Mouse (Mus musculus) urinary bladder, adult 2 months (tissue): ENCODE results near the gene Abl1. TPM values are rescaled to one million over a fixed set of nuclear protein-coding genes. Genes with fewer than 3 reads are reported as not detected.

Source experiments
- DNase-seq: peaks from one replicate; pipeline ENCODE4 v3.0.0; 2022; ENCODE audit warnings: low spot score
- polyA plus RNA-seq: library from polyadenylated mRNA; depleted of rRNA; stranded (reverse); fragments of >200 nt; gene quantifications from 2 replicates; pipeline ENCODE4 v1.2.3, GENCODE M21; 2012

Abl1 gene
- polyA plus RNA-seq, 1 experiment = 62.8 TPM

- DNase-seq = no peak
Observed at GRCm38 (mm10) chr2:31689045-31689444, 869 bp downstream of the Abl1 start.

GRCm38 (mm10) chr2:31690063-31690462 lies 1.9 kb downstream of the Abl1 start:
- no peak for DNase-seq

- DNase-seq = no peak
Observed at GRCm38 (mm10) chr2:31698209-31698608, 10.0 kb downstream of the Abl1 start.

DNA sequence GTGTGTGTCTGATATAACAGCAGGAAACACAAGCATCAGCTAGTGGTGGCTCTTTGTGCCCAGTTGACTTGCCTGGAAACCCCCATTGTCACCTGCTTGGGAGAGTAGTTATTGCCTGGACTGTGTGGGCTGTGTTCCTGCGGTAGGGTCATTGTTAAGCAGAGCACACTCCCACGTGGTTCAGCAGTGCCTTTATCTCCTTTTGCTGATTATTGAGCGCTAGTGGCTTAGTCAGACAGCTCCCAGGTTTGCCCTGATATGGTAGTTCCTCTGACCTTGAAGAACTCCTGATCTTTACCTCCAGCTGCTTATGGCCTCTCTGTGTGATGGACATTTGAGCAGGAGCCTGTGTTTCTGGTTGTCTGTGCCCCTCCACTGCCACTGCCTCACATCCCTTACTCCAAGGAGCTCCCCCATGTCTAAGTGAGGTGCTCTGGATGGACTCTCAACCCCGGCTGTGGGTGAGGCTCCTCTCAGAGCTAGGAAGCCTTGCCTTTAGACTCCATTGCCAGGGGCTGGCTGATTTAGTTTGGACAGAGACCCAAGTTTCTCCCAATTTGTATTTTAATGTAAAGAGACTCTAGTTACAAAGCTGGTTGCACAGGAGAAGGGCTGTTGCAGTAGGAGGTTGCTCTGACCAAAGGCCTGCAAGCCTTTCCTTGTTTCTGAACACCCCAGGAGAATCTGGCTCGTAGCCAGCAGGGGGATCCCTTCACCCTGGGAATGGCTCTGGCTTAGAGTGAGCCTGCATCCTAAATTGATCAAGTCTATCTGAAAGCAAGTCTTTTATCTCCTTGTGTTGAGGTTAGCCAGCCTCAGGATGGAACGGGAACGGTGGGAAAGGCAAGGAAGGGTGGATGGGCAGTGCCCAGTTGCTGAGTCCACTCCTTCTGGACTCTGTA lies 12.6 kb downstream of the Abl1 start:
- no peak for DNase-seq

DNA sequence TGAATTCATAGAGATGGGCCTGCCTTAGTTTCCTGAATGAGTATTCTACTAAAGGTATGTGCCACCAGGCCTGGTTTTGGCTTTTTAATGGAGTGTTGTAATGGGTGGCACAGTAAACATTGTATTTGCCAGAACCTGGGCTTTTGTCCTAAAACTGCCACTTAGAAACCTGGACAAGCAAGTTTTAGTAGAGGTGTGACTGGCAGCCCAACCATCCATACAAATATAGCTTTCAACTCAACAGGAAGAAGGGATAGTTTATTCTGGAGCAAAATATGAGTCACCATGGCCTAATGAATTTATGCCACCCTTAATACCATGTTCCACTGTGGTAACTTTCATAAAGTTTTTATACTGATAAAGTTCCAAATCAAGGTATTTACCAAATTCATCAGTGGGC lies 15.1 kb downstream of the Abl1 start:
- DNase-seq = no peak

GRCm38 (mm10) chr2:31705914-31706313 lies 17.7 kb downstream of the Abl1 start:
- DNase-seq = no peak

DNA sequence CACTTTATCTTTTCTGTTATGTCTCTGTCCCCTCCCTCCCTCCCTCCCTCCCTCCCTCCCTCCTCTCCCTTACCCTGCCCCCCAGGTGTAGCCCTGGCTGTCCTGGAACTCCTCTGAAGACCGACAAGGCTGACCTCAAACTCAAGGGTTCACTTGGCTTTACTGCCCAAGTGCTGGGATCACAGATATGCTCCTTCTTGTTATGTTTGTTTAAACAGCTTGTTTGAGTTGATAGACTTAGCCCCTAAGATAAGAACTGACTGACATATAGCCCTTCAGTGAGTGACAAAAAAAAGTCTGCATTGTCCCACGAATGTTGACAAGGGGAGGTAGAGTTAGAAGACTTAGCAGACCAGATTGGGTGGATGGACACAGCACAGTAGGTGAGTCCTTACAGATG lies 18.4 kb downstream of the Abl1 start:
- DNase-seq = no peak

DNA sequence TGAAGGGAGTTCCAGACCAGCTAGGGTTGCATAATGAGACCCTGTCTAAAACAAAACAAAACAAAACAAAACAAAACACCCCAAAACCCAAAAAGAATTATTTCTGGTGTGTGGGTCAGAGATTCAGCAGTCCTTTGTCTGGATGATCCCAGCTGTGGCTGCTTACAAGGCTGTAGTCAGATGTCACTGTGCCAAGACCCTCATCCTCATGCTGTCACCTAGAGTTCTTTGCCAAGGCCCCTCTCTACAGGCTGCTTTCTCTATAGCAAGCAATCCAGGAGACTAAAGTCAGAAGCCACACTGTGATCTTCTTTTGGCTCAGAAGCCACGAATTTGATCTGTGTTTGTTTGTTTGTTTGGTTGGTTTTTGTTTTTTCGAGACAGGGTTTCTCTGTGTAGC lies 24.5 kb downstream of the Abl1 start:
- DNase-seq = no peak

DNA sequence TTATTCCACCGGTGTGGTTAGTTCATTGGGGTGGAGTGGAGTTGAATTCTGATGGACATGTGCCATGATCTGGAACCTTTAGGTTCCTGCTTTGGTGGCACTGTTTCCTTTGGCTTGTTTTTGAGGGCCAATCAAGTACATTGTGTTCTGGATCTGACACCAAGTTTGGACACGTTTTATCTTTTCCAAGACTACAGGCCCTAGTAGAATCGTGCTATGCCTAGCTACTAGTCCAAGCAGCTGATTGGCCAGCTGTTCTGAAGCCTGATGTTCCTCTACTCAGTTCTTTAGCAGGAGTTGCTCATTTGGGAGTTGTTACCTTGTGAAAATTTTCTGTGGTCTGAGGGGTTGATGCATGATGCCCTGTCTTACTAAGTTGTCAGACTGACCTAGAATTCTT lies 25.6 kb downstream of the Abl1 start:
- no peak for DNase-seq

- no peak for DNase-seq
Observed at GRCm38 (mm10) chr2:31714780-31715179, 26.6 kb downstream of the Abl1 start.

GRCm38 (mm10) chr2:31715985-31716384 lies 27.8 kb downstream of the Abl1 start:
- no peak for DNase-seq

GRCm38 (mm10) chr2:31719202-31719880 lies 31.2 kb downstream of the Abl1 start:
- DNase-seq = no peak

DNA sequence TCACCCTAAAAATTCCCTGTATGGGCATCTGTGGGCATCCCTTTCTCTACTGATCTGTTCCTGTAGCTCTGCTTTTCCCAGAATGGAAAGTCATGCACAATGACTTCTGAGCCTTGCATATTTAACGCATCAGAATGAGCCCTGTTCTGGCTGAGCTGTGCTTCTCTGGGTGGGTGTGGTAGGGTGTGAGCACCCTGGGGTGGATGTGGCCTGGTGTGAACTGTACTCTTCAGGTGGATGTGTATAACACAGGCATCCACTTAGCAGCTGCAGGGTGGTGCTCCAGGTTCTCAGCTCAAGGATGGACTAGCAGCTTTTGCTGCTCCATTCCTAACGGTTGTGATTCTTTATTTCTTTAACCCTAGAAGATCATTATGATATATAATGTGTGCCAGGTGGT lies 31.8 kb downstream of the Abl1 start:
- DNase-seq = no peak

DNA sequence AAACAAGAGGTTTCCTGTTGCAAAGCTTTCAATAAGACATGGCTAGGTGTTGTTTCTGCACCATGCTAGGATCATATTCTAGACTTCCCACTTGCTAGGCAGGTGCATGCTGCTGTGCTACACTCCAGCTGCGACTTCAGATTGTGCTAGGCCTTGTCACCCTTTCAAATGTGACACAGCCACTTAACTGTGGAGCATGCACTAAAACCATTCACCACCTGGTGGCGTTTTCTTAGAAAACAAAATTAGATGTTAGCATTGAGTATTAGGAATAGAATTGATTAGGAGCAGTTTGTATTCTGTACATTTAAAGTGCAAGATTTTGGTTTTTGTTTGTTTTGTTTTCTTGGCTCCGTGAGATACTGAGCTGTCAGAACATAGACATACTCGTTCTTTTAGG lies 32.6 kb downstream of the Abl1 start:
- no peak for DNase-seq

- DNase-seq = no peak
Observed at GRCm38 (mm10) chr2:31724730-31725490, 36.7 kb downstream of the Abl1 start.

GRCm38 (mm10) chr2:31727576-31728277 lies 39.6 kb downstream of the Abl1 start:
- DNase-seq = no peak

DNA sequence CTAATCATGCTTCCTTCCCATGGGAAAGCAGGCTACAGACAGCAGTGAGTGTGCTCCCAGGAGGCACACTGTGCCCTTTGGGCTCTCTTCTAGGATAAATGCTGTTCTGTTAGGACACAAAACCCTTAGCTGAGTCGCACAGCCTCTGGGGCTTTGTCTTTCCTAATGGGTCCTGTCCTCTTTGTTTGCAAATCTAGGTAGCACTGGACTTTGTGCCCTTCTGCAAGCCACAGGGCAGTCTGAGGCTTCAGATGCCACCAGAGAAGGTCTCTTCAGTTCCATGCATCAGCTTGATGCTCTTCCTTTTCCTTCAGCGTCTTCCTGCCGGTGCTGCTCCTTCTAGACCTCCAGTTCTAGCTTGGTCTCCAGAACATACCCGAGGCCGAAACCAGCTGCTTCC lies 42.5 kb downstream of the Abl1 start:
- no peak for DNase-seq

DNA sequence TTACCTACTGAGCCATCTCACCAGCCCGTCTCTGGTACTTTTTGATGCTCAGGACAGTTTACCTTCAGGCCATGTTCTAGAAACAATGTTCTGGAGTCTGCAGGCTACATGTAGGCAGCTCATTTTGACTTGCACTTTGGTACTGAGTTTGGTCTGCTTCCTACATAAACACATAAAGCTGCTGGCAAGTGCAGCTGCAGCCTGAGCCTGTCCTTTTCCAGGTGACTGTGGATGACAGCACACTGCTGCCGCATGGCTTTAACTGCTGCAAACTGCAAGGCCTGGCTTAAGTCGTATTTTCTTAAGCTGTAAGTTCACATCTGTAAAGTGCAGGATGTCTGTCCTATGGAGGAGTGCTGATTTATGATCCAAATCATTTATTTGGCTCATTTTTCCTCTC lies 44.3 kb downstream of the Abl1 start:
- no peak for DNase-seq

- DNase-seq = no peak
Observed at GRCm38 (mm10) chr2:31733558-31733957, 45.4 kb downstream of the Abl1 start.

- DNase-seq = no peak
Observed at GRCm38 (mm10) chr2:31739041-31739440, 50.9 kb downstream of the Abl1 start.

DNA sequence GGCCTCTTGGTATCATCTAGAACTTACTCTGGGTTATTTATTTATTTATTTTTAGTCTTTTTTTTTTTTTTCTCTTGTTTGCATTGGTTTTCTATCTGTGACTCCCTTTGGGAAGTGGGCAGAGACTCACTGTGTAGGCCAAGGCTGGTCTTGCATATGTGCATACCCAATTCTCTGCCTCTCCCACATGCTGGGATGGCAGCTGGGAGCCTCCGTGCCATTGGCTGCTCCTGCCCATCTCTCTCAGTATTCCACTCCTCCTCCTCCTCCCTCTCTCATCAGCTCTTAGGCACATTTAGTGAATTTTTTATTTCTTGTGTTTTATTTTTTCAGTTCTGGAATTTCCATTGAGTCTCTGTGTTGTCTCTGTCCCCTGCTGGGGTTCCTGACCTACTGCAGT lies 53.6 kb downstream of the Abl1 start:
- DNase-seq = no peak

GRCm38 (mm10) chr2:31742134-31742533 lies 54.0 kb downstream of the Abl1 start:
- no peak for DNase-seq
